Mouse (Mus musculus) hindlimb bud, embryonic 11.5 days (tissue): ENCODE measurements around the gene Gm45021.

ENCODE experiments used
- DNase-seq: peaks from one replicate; pipeline ENCODE4 v3.0.0-alpha.2; 2012; ENCODE audit warnings: low read depth, low spot score; ENCODE audit errors: extremely low spot score

Gene Gm45021

GRCm38 (mm10) chr6:48589194-48589750 is at the start of gene Gm45021:
TSS of gene Gm45021 (plus strand) at chr6:48589610.
- DNase-seq, result no peak

GRCm38 (mm10) chr6:48539860-48540259 is 49.5 kb upstream of the Gm45021 start:
- no peak for DNase-seq

GRCm38 (mm10) chr6:48540721-48541120 is 48.7 kb upstream of the Gm45021 start:
- DNase-seq, result no peak

GRCm38 (mm10) chr6:48541560-48542450 is 47.6 kb upstream of the Gm45021 start:
- peak; percentile 92 for DNase-seq

- DNase-seq, result no peak
Measured at GRCm38 (mm10) chr6:48542631-48543030, 46.8 kb upstream of the Gm45021 start.

- no peak for DNase-seq
Measured at GRCm38 (mm10) chr6:48545251-48545650, 44.2 kb upstream of the Gm45021 start.

- DNase-seq, result no peak
Measured at GRCm38 (mm10) chr6:48546271-48546670, 43.1 kb upstream of the Gm45021 start.

- no peak for DNase-seq
Measured at GRCm38 (mm10) chr6:48546858-48547257, 42.6 kb upstream of the Gm45021 start.

GRCm38 (mm10) chr6:48548314-48548713 is 41.1 kb upstream of the Gm45021 start:
- no peak for DNase-seq

GRCm38 (mm10) chr6:48552918-48553317 is 36.5 kb upstream of the Gm45021 start:
- DNase-seq, result no peak

- no peak for DNase-seq
Measured at GRCm38 (mm10) chr6:48553819-48554218, 35.6 kb upstream of the Gm45021 start.

GRCm38 (mm10) chr6:48554280-48555103 is 34.9 kb upstream of the Gm45021 start, which contains the start of gene Lrrc61:
TSS of gene Lrrc61 (plus strand) at chr6:48554796.
- DNase-seq, result peak; percentile 76

GRCm38 (mm10) chr6:48555104-48555890 is 34.1 kb upstream of the Gm45021 start:
- DNase-seq, result no peak

- no peak for DNase-seq
Measured at GRCm38 (mm10) chr6:48555956-48556355, 33.5 kb upstream of the Gm45021 start.

- no peak for DNase-seq
Measured at GRCm38 (mm10) chr6:48565693-48566310, 23.6 kb upstream of the Gm45021 start.

- DNase-seq, result no peak
Measured at GRCm38 (mm10) chr6:48566312-48566711, 23.1 kb upstream of the Gm45021 start.

GRCm38 (mm10) chr6:48568036-48568984 is 21.1 kb upstream of the Gm45021 start:
- no peak for DNase-seq

- no peak for DNase-seq
Measured at GRCm38 (mm10) chr6:48569065-48569807, 20.2 kb upstream of the Gm45021 start.
